Mouse (Mus musculus) urinary bladder, postnatal 25 days (tissue): ENCODE measurements around the gene Cmbl.
A peak's percentile ranks its signal among the peaks of the same experiment; 100 is the strongest.
"Not testable (repeated sequence)": the region's sequence is repeated elsewhere in the genome, so short reads cannot be mapped to it uniquely, and the experiment has no call there.

Source experiments
- DNase-seq: peaks from one replicate; pipeline ENCODE4 v3.0.0; 2022; ENCODE audit warnings: low spot score

Cmbl gene

GRCm38 (mm10) chr15:31542013-31542958 lies 22.9 kb upstream of the Cmbl start:
- no peak for DNase-seq

DNA sequence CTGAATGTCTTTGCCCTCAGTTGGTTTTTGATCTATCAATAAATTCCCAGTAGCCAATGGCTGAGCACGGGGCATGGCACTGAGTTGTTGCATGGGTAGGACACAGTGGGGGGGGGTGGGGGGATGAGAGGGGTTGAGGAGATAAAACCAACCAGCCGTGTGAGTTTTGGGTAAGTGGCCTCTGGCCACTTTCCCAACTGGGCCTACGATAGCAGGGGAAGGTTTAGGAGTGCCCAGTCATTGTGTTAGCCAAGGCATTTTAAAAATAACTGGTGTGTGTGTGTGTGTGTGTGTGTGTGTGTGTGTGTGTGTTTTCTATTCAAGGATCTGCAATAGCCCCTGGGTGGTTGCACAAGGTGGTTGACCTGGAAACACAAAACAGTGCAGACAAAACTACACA lies 21.9 kb upstream of the Cmbl start:
- DNase-seq = no peak

DNA sequence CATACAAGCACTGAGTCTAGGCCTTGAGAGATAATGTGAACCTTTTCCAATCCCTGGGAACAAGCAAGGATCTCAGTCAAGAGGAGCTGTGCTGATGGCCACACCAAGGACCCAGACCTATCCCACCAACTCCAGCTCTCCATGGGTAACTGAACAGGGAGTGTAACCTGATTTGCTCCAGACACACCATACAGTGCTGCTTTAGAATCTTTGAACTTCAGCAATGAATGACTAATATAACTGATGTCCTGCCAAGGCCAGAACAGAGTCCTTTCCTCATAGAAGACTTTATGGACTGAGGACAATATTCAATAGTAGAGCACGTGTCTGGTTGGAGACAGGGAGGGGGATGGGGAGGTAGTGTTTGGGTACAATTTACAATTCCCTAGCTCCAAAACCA lies 20.1 kb upstream of the Cmbl start:
- no peak for DNase-seq

DNA sequence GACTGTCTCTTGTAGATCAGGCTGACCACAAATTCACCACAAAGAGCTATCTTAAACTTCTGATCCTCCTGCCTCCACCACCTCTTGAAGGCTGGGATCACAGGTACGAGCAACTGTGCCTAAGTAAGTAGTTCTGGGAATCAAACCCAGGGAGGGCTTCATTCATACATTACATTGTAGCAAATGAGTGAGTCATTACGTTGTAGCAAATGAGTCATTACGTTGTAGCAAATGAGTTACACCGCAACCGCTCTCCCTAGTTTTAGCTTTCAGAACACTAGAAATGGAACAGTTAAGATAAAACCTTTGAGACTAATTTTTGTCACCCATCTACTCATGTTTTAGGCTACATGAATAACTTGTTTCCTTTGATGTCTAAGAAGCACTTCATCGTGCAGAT lies 18.9 kb upstream of the Cmbl start:
- DNase-seq = no peak

DNA sequence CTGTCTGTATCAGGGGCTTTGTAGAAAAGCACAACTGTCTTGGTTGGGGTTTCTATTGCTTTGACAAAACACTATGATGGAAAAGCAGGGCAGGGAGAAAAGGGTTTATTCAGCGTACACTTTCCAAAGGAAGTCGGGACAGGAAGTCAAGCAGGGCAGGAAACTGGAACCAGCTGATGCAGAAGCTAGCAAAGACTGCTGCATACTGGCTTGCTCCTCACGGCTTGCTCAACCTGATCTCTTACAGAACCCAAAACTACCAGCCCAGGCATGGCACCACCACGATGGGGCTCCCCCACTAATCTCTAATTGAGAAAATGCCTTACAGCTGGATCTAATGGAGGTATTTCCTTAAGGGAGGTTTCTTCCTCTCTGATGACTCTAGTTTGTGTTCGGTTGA lies 17.8 kb upstream of the Cmbl start:
- no peak for DNase-seq

GRCm38 (mm10) chr15:31550381-31550780 lies 14.8 kb upstream of the Cmbl start:
- DNase-seq = no peak

DNA sequence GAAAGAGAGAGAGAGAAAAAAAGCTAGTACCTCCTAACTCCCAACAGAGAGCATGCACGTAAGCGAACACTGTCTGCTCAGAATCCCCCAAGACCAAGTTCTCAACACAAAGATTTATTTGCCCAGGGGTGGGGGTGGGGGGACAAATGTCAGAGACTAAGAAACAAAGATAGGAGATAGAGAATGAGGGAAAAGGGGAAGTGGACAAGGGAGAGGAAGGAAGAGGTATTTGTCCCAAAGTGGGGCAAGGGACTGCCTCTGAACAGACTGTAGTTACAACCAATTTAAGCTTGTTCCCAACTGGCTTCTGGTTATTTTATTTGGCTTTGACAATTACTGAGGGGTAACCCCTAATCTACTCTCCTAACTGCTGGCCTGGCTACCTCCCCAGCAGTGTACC lies 10.3 kb upstream of the Cmbl start:
- DNase-seq = no peak

DNA sequence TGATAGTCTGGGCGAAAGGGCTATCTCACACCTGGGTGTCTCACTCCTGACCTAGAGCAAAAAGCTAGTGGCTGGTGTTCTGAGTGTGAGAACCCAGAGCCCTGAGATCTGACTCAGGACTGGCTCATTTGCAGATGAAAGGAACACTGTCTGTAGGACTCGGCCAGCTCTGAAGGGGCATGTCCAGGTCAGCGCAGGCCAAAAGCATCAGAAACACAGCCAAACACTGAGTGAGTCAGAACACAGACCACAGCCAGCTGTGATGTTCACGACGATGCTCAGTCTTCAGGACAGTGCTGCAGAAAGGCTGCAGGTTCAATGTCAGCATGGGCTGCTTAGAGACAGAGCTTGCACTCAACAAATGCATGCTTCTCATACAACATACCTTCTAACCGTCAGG lies 3.8 kb upstream of the Cmbl start:
- no peak for DNase-seq

- DNase-seq = no peak
These were observed 3.2 kb upstream of the Cmbl start for GRCm38 (mm10) chr15:31561976-31562375.

DNA sequence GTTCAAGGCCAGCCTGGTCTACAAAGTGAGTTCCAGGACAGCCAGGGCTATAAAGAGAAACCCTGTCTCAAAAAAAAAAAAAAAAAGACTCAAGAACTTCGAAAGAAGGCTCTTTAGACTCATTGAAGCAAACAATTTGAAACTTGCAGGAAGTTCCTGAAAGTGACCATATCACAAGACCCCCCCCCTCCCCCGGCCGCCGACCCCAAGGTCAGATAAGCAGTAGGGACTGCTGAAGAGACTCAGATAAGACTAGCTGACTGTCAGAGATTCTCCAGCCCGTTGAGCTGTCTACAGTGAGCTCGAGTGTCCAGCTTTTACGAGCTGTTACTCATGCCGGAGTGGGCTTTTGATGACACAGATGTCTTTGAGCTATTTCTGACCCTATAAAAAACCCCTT lies 2.3 kb upstream of the Cmbl start:
- no peak for DNase-seq

DNA sequence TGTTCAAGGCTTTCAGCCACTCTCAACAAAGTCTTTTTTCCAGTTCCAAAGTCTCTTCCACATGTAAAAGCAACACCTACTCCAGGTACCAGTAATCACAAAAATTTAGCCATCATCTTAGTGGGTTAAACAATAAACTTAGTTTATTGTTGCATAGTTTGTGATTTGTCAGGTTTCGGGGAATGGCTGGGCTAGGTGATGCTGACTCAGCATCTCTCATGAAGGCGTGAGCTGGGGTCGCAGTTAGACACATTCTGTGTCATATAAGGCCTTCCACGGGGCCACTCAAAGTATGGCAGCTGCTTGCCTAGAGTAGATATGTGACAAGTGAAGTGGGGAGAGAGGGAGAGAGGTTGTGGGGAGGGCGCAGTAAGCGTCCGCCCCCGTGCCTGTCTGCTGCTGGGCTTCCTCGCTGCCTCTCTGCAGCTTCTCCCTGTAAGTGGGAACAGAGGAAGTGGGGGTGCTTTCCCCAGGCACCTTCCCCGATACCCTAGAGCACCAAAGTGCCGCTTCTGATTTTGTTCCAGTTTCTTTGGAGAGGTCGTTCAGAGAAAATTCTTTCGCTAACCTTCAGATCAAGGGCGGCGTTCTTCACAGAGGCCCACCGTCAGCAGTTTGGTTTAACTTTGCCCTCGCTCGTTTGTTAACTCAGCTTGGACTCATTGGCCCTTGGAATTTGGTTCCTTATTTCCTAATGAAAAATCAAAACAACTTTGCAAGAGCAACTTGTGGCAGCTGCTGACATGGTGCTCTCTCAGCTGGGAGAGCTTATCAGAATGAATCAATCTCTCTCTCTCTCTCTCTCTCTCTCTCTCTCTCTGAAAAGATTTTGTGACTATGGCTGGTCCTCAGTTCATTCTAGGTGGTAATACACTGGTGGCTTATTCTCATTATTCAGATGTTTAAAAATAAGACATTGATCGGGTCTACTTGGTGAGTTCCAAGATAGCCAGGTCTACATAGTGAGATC lies 1.3 kb upstream of the Cmbl start:
- no peak for DNase-seq

DNA sequence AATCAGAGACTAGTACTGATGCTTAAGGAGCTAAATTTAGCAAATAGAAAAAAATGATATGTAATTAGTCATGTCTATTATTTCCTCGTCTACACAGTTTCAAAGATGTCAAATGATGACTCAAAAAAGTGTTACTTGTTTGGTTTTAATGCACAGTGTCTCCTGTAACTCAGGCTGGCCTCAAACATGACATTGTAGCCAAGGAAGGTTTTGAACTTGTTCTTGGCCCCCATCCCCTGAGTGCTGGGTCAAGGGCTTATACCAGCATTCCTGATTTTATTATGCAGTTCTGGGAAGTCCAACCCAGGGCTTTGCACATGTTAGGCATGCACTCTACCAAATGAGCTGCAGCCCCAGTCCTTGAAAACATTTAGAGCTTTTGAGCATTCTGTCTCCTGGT lies 597 bp downstream of the Cmbl start:
- DNase-seq = no peak

GRCm38 (mm10) chr15:31567431-31567830 lies 2.2 kb downstream of the Cmbl start:
- no peak for DNase-seq

DNA sequence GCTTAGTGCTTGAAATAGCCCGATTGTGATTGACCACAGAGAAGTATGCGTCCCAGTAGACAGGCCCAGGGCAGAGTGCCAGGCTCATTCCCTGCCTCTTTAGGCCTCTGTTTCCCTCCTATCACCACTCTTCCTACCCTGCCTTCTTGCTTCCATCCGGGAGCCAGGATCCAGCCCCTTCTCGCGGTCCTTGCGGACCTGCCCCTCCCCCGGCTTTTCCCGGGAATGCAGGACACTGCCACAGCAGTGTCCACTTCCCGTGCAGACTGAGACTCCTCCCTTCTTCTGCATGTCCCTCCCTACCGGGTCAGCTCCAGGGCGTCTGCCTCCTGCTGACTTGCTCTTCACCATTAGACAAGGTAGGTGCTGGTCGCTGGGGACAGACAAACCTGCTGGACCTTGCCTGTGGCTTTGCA lies 3.4 kb downstream of the Cmbl start:
- peak; percentile 41 for DNase-seq

- DNase-seq = peak; percentile 77
These were observed 4.3 kb downstream of the Cmbl start for GRCm38 (mm10) chr15:31569325-31570022.

GRCm38 (mm10) chr15:31570959-31571358 lies 5.8 kb downstream of the Cmbl start:
- no peak for DNase-seq

DNA sequence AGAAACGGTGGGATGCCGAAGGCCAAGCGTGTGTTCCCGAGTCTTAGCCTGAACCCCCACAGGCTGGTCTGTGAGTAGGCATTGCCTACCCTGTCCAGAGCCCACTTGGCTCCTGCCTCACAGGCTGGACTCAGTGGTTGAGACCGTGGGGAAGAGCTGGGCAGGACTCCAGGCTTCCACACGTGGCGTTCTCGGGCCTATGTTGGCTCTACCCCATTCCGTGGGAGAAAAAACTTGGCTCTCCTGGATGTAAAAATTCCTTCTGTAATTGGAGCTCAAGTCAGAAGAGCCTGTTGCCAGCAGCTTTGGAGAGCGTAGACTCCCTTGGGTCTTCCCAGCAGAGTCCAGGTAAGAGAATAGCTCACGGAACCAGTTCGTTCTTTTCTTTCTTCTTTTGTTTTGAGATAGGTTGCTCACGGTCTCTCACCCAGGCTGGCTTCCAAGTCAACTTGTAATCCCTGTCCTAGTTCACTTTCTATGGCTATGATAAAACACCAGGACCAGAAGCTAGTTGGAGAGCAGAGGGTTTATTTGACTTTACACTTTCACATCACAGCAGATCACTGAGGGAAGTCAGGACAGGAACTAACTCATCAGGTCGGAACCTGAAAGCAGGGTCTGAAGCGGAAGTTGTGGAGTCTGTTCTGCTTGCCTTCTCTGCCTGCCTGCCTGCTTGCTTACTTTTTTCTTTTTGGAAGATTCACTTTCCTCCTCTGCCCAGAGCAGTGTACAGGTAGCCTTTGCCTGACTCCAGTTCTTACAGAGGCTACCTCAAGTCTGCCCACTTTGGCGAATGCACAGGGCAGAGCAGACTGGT lies 6.9 kb downstream of the Cmbl start:
- no peak for DNase-seq

DNA sequence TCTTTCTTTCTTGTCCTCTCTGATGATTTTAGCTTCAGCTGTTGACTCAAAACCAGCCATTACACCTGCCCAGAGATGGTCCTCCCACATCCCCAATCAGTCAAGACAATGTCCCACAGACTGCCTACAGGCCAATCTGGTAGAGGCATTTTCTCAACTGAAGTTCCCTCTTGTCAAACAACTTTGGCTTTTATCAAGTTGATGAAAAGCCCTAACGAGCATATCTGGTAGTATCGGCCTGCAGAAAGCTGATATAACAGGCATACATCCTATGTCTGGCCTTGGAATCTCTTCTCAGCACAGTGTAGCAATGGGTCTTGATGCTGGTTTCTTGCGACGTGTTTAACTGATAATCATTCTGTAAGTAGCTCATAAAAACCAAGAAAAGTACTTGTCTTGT lies 8.1 kb downstream of the Cmbl start:
- no peak for DNase-seq

DNA sequence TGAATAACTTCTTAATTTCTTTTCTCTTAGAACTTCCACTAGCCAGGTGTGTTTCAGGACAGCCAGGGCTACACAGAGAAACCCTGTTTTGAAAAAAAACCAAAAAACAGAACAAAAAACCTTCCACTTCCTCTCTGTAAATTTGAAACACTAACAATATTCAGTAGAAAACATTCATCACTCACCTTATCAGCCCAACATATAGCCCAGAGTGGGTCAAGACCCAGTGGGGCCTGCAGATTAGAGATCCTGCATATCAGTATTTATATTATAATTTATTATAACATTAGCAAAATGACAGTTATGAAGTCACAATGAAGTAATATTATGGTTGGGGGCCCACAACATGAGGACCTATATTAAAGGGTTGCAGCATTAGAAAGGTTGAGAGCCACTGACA lies 8.5 kb downstream of the Cmbl start:
- DNase-seq = no peak

DNA sequence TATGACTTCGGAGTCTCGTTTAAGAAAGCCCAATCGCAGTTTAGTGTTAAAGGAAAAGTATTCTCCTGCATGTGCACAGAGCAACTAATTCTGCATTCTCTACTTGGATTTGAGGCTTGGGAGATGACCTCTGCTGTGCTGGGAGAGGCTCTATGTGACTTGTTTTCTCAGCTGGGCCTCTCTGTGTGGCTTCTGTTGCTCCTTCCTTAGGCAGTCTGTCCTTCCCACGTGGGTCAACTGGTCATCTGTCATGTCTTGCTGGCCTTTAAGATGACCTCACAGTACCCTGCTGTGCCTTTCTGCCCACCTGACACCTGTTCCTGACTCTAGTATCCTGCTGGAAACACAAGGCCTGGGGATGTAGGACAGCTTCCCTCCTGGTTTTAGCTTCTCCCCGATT lies 10.9 kb downstream of the Cmbl start:
- DNase-seq = no peak

DNA sequence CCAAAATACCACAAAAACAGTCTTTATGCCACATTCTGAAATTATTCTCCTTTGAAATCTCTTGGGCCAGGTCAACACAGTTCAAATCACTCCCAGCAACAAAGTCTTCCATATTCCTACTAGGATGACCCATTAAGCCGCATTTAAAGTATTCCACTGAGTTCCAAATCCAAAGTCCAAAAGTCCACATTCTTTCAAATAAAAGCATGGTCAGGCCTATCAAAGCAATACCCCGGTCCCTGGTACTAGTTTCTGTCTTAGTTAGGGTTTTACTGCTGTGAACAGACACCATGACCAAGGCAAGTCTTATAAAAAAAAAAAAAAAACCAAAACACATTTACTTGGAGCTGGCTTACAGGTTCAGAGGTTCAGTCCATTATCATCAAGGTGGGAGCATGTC lies 15.9 kb downstream of the Cmbl start:
- DNase-seq = not testable (repeated sequence)
